Mouse (Mus musculus) cerebellum, adult 2 months (tissue): ENCODE data around the gene Mast4.

Experiments used
- CTCF ChIP-seq: fragments of 200-500 bp; IDR thresholded peaks from 2 replicates; pipeline ENCODE4 v1.5.1; 2011; ENCODE audit warnings: low read depth, mild to moderate bottlenecking, control low read depth, low read length, moderate library complexity, borderline replicate concordance; ENCODE audit not compliant: insufficient read depth
- POLR2A ChIP-seq: fragments of 200-500 bp; IDR thresholded peaks from 2 replicates; pipeline ENCODE4 v1.6.1; 2011; ENCODE audit warnings: low read length, control low read depth, borderline replicate concordance; ENCODE audit not compliant: insufficient read depth

GRCm38 (mm10) chr13:102775506-102775905 is 558.8 kb downstream of the Mast4 start:
- TF ChIP-seq CTCF (no peak), POLR2A (no peak)
